Mouse (Mus musculus) kidney, embryonic 15.5 days (tissue): ENCODE data around the gene Ppp1r17. TPM values are rescaled to one million over a fixed set of nuclear protein-coding genes. Genes with fewer than 3 reads are reported as not detected.

Source experiments
- ATAC-seq: fragments of 200-750 bp; cut with Nextera tagmentation; replicated peaks from 2 replicates; pipeline ENCODE4 v1.8.0; 2017; ENCODE audit warnings: moderate TSS enrichment; ENCODE audit not compliant: low FRiP score
- H3K27ac ChIP-seq: fragments of 300-500 bp; sonication (generic); 2 replicates; pipeline ENCODE4 v1.5.1; 2015; ENCODE audit warnings: mild to moderate bottlenecking, inconsistent platforms
- H3K27me3 ChIP-seq: fragments of 300-500 bp; sonication (generic); 2 replicates; pipeline ENCODE4 v1.6.1; 2015; ENCODE audit warnings: inconsistent platforms
- H3K36me3 ChIP-seq: fragments of 300-500 bp; sonication (generic); 2 replicates; pipeline ENCODE4 v1.6.1; 2015; ENCODE audit warnings: inconsistent platforms
- H3K4me1 ChIP-seq: fragments of 300-500 bp; sonication (generic); 2 replicates; pipeline ENCODE4 v1.6.1; 2015; ENCODE audit warnings: inconsistent platforms
- H3K4me2 ChIP-seq: fragments of 300-500 bp; sonication (generic); 2 replicates; pipeline ENCODE4 v1.6.1; 2015; ENCODE audit warnings: moderate library complexity, mild to moderate bottlenecking, inconsistent platforms
- H3K4me3 ChIP-seq: fragments of 300-500 bp; sonication (generic); replicated peaks from 2 replicates; pipeline ENCODE4 v1.5.1; 2015; ENCODE audit warnings: mild to moderate bottlenecking, inconsistent platforms
- H3K9ac ChIP-seq: fragments of 300-500 bp; sonication (generic); 2 replicates; pipeline ENCODE4 v1.6.1; 2015; ENCODE audit warnings: mild to moderate bottlenecking, inconsistent platforms
- H3K9me3 ChIP-seq: fragments of 300-500 bp; sonication (generic); replicated peaks from 2 replicates; pipeline ENCODE4 v1.6.1; 2016; ENCODE audit warnings: inconsistent platforms
- WGBS: fragments of 180-500 bp; shearing (Covaris S2); methylation state at CpG from one replicate; pipeline ENCODE4 v1.1.7; 2015; ENCODE audit warnings: mixed read lengths; 5-methylcytosine and 5-hydroxymethylcytosine counted together
- polyA plus RNA-seq: library from polyadenylated mRNA; unstranded; fragments of >200 nt; fragmentation: Nextera tagmentation; extraction: Ambion mirVana; gene quantifications from 2 replicates; pipeline ENCODE4 v1.2.1, GENCODE M21; 2015

The Ppp1r17 gene
- polyA plus RNA-seq, 1 experiment from 2014 or later = 1.1 TPM

- Histone ChIP-seq H3K4me3 (no peak overlapping the region), H3K4me1 (no peaks in the 10 kb centered on the region), H3K9ac (no peak overlapping the region), H3K36me3 (no peaks in the 10 kb centered on the region), H3K27ac (no peak overlapping the region), H3K4me2 (no peak overlapping the region), H3K9me3 (no peaks in the 10 kb centered on the region), H3K27me3 (no peaks in the 10 kb centered on the region)
- 68% methylated on average over 4 of the region's 4 CpGs for WGBS
- ATAC-seq = no peak
These were observed 22.3 kb downstream of the Ppp1r17 start for GRCm38 (mm10) chr6:56039476-56040055.

- Histone ChIP-seq H3K4me1 (no peaks in the 10 kb centered on the region), H3K27ac (no peak overlapping the region), H3K9me3 (no peaks in the 10 kb centered on the region), H3K36me3 (no peaks in the 10 kb centered on the region), H3K9ac (no peak overlapping the region), H3K4me3 (no peak overlapping the region), H3K27me3 (no peaks in the 10 kb centered on the region), H3K4me2 (no peak overlapping the region)
- WGBS = 69% methylated on average over 5 of the region's 5 CpGs
- no peak for ATAC-seq
These were observed 27.0 kb downstream of the Ppp1r17 start for GRCm38 (mm10) chr6:56044270-56044669.

GRCm38 (mm10) chr6:56044716-56045115 is 27.4 kb downstream of the Ppp1r17 start:
- no peak overlapping the region for H3K27ac ChIP-seq

GRCm38 (mm10) chr6:56048580-56048979 is 31.3 kb downstream of the Ppp1r17 start:
- no peak overlapping the region for H3K9ac ChIP-seq
- H3K4me1 ChIP-seq = no peaks in the 10 kb centered on the region
- ATAC-seq = no peak
- H3K4me3 ChIP-seq = no peak overlapping the region
- no peaks in the 10 kb centered on the region for H3K36me3 ChIP-seq
- no peaks in the 10 kb centered on the region for H3K9me3 ChIP-seq
- no peaks in the 10 kb centered on the region for H3K27me3 ChIP-seq
- H3K4me2 ChIP-seq = no peak overlapping the region
- no peak overlapping the region for H3K27ac ChIP-seq
- 86% methylated on average over 3 of the region's 3 CpGs for WGBS

More at GRCm38 (mm10) chr6:56044716-56045115, 27.4 kb downstream of the Ppp1r17 start:
- H3K27me3 ChIP-seq = no peaks in the 10 kb centered on the region
- H3K4me3 ChIP-seq = no peak overlapping the region
- H3K9ac ChIP-seq = no peak overlapping the region
- H3K4me2 ChIP-seq = no peak overlapping the region
- H3K4me1 ChIP-seq = no peaks in the 10 kb centered on the region
- H3K36me3 ChIP-seq = no peaks in the 10 kb centered on the region
- no peaks in the 10 kb centered on the region for H3K9me3 ChIP-seq
- 76% methylated on average over 1 of the region's 1 CpGs for WGBS
- no peak for ATAC-seq

DNA sequence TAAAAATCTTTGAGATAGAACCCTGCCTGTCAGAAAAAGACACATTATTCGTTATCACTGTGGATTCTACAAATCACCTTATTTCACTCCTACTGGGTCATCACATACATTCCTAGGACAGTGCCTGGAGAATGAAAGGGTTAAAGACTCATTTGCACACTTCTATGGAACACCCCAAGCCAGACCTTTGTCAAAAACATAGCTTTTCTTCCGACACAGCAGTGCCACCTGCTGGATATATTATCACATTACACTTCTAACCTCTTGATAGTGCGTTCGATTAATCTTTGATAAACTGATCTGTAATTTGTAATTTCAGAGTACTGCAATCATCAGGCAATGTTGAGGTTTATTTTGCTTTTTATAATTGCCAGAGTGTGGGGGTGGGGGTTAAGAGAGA is 31.8 kb downstream of the Ppp1r17 start:
- Histone ChIP-seq H3K27me3 (no peaks in the 10 kb centered on the region), H3K27ac (no peak overlapping the region), H3K4me2 (no peak overlapping the region), H3K36me3 (no peaks in the 10 kb centered on the region), H3K9ac (no peak overlapping the region), H3K4me3 (no peak overlapping the region), H3K9me3 (no peaks in the 10 kb centered on the region), H3K4me1 (no peaks in the 10 kb centered on the region)
- no peak for ATAC-seq
- 35% methylated on average over 4 of the region's 4 CpGs for WGBS

GRCm38 (mm10) chr6:56063736-56064135 is 46.4 kb downstream of the Ppp1r17 start:
- no peak overlapping the region for H3K27ac ChIP-seq
- no peak overlapping the region for H3K4me3 ChIP-seq
- H3K27me3 ChIP-seq = no peaks in the 10 kb centered on the region
- H3K9ac ChIP-seq = no peak overlapping the region
- no peaks in the 10 kb centered on the region for H3K36me3 ChIP-seq
- no peak overlapping the region for H3K4me2 ChIP-seq
- H3K9me3 ChIP-seq = no peaks in the 10 kb centered on the region
- H3K4me1 ChIP-seq = no peaks in the 10 kb centered on the region
- ATAC-seq = no peak

- Histone ChIP-seq H3K4me2 (no peak overlapping the region), H3K9me3 (no peaks in the 10 kb centered on the region), H3K36me3 (no peaks in the 10 kb centered on the region), H3K27me3 (no peaks in the 10 kb centered on the region), H3K9ac (no peak overlapping the region), H3K4me3 (no peak overlapping the region), H3K27ac (no peak overlapping the region), H3K4me1 (no peaks in the 10 kb centered on the region)
- peak; percentile 52; the same call in 1 of the 2 replicates for ATAC-seq
- 38% methylated on average over 5 of the region's 5 CpGs for WGBS
These were observed 49.5 kb downstream of the Ppp1r17 start for GRCm38 (mm10) chr6:56066632-56067282.

DNA sequence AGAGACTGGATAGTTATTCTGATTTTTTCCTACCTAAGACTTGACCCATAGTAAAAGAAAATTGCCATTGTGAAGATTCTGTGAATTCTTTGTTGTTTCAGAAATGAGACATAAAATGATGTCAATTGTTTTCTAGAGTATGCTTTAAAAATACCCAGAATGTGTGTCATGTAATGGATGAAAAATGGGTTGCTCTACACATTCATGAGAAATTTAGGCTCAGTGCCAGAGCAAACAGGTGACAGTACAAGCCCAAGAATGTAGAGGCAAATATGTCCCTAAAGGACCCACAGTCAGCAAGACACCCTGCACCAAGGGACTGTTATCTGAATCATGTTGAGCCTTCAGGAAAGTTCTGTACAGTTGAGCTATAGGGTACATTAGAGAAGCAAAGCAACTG is 51.2 kb downstream of the Ppp1r17 start:
- ATAC-seq = no peak
- no peak overlapping the region for H3K4me3 ChIP-seq
- H3K9ac ChIP-seq = no peak overlapping the region
- H3K27me3 ChIP-seq = no peaks in the 10 kb centered on the region
- H3K36me3 ChIP-seq = no peaks in the 10 kb centered on the region
- H3K27ac ChIP-seq = no peak overlapping the region
- H3K9me3 ChIP-seq = no peaks in the 10 kb centered on the region
- no peak overlapping the region for H3K4me2 ChIP-seq
- H3K4me1 ChIP-seq = no peaks in the 10 kb centered on the region

DNA sequence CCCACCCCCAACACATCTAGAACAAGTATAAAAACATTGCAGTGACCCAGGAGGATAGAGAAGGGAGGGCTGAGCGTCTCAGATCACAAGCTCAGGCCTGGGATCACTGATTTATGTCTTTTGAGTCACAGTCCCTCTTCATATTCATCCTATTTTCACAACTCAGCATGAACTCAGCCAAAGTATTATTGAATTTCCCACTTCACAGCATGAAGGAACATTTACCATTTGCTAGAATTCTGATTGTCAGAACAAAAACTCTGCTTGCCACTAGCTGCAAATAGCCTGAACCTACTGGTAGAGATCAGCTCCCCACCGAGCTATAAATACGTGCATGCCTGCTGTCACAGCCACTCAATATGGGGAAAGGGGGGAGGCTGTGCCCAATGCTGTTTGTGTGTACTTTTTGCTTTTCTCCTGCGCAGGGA is 59.1 kb downstream of the Ppp1r17 start:
- H3K4me1 ChIP-seq = no peaks in the 10 kb centered on the region

More for the DNA sequence above, 59.1 kb downstream of the Ppp1r17 start:
- no peak overlapping the region for H3K27ac ChIP-seq
- no peak overlapping the region for H3K9ac ChIP-seq
- H3K4me3 ChIP-seq = no peak overlapping the region
- 20% methylated on average over 4 of the region's 4 CpGs for WGBS
- no peaks in the 10 kb centered on the region for H3K36me3 ChIP-seq
- H3K4me2 ChIP-seq = no peak overlapping the region
- no peaks in the 10 kb centered on the region for H3K9me3 ChIP-seq
- no peaks in the 10 kb centered on the region for H3K27me3 ChIP-seq
- no peak for ATAC-seq

Other genes with a start within 250 kb of the Ppp1r17 start
- 0.05 and 0.12 TPM in 2 replicates for gene Itprid1, start 180.6 kb upstream of the Ppp1r17 start, polyA plus RNA-seq